Mouse (Mus musculus) ES-Bruce4 (cell line): ENCODE results near the gene Ebp.

ENCODE experiments used
- CTCF ChIP-seq: IDR thresholded peaks from one replicate; pipeline ENCODE4 v1.8.1; 2011; ENCODE audit warnings: low read depth, low read length
- POLR2A ChIP-seq: IDR thresholded peaks from one replicate; pipeline ENCODE4 v1.8.1; 2011; ENCODE audit warnings: low read length; ENCODE audit not compliant: insufficient read depth

GRCm38 (mm10) chrX:8205088-8205487 is 11.8 kb upstream of the Ebp start:
- TF ChIP-seq POLR2A (no peak), CTCF (no peak)
